Mouse (Mus musculus) midbrain, embryonic 11.5 days (tissue): ENCODE measurements at regions not wholly inside any gene's neighbourhood (a gene's known extent, or its start where the extent isn't known, plus 50 kb on each side); places are given as distances from the start of the nearest gene placed in this dataset.

Source experiments
- ATAC-seq: fragments of 200-750 bp; cut with Nextera tagmentation; 2 replicates; pipeline ENCODE4 v1.8.0; 2017; ENCODE audit warnings: moderate TSS enrichment, moderate library complexity; ENCODE audit not compliant: low FRiP score
- DNase-seq: peaks from one replicate; pipeline ENCODE4 v3.0.0; 2015; ENCODE audit warnings: low spot score; ENCODE audit errors: missing footprints
- H3K27ac ChIP-seq: fragments of 300-500 bp; sonication (generic); 2 replicates; pipeline ENCODE4 v1.5.1; 2014; ENCODE audit warnings: low read depth, low read length
- H3K27me3 ChIP-seq: fragments of 300-500 bp; sonication (generic); 2 replicates; pipeline ENCODE4 v1.6.1; 2014; ENCODE audit warnings: mild to moderate bottlenecking, low read length, moderate library complexity, mixed read lengths; ENCODE audit not compliant: control insufficient read depth, insufficient read depth
- H3K36me3 ChIP-seq: fragments of 300-500 bp; sonication (generic); 2 replicates; pipeline ENCODE4 v1.6.1; 2014; ENCODE audit warnings: mild to moderate bottlenecking, low read length, moderate library complexity, mixed read lengths; ENCODE audit not compliant: control insufficient read depth, insufficient read depth
- H3K4me1 ChIP-seq: fragments of 300-500 bp; sonication (generic); 2 replicates; pipeline ENCODE4 v1.6.1; 2014; ENCODE audit warnings: low read length; ENCODE audit not compliant: control insufficient read depth, insufficient read depth
- H3K4me2 ChIP-seq: fragments of 300-500 bp; sonication (generic); 2 replicates; pipeline ENCODE4 v1.6.1; 2014; ENCODE audit warnings: mild to moderate bottlenecking, moderate library complexity
- H3K4me3 ChIP-seq: fragments of 300-500 bp; sonication (generic); 2 replicates; pipeline ENCODE4 v1.5.1; 2014; ENCODE audit warnings: low read depth, low read length
- H3K9ac ChIP-seq: fragments of 300-500 bp; sonication (generic); 2 replicates; pipeline ENCODE4 v1.6.1; 2014; ENCODE audit warnings: low read length
- H3K9me3 ChIP-seq: fragments of 300-500 bp; sonication (generic); 2 replicates; pipeline ENCODE4 v1.6.1; 2016; ENCODE audit warnings: low read length; ENCODE audit not compliant: control insufficient read depth
- WGBS: fragments of 180-500 bp; shearing (Covaris S2); extraction: QIAGEN DNeasy Blood & Tissue Kit; methylation state at CpG from one replicate; pipeline ENCODE4 v1.1.7; 2014; 5-methylcytosine and 5-hydroxymethylcytosine counted together

GRCm38 (mm10) chr16:7574879-7575278 is 850.1 kb downstream of the Tmem114 start:
- Histone ChIP-seq H3K4me1 (no peaks in the 10 kb centered on the region), H3K27ac (no peak overlapping the region), H3K9ac (no peak overlapping the region), H3K36me3 (no peaks in the 10 kb centered on the region), H3K4me2 (no peak overlapping the region), H3K4me3 (no peak overlapping the region), H3K27me3 (no peaks in the 10 kb centered on the region), H3K9me3 (no peaks in the 10 kb centered on the region)
- ATAC-seq (no peak), DNase-seq (no peak)
- WGBS: 47% methylated on average over 3 of the region's 3 CpGs

GRCm38 (mm10) chr16:7560841-7561240 is 864.1 kb downstream of the Tmem114 start:
- 73% methylated on average over 2 of the region's 2 CpGs for WGBS
- H3K4me3 ChIP-seq: no peak overlapping the region
- DNase-seq: no peak
- no peaks in the 10 kb centered on the region for H3K9me3 ChIP-seq
- no peak overlapping the region for H3K4me2 ChIP-seq
- ATAC-seq: no peak
- H3K4me1 ChIP-seq: no peaks in the 10 kb centered on the region
- H3K27me3 ChIP-seq: no peaks in the 10 kb centered on the region
- no peak overlapping the region for H3K9ac ChIP-seq
- H3K27ac ChIP-seq: no peak overlapping the region
- H3K36me3 ChIP-seq: no peaks in the 10 kb centered on the region

GRCm38 (mm10) chr16:7559177-7559576 is 865.8 kb downstream of the Tmem114 start:
- 83% methylated on average over 1 of the region's 1 CpGs for WGBS
- no peak overlapping the region for H3K27ac ChIP-seq
- H3K4me1 ChIP-seq: no peaks in the 10 kb centered on the region
- no peaks in the 10 kb centered on the region for H3K36me3 ChIP-seq
- H3K4me2 ChIP-seq: no peak overlapping the region
- H3K9me3 ChIP-seq: no peaks in the 10 kb centered on the region
- DNase-seq: no peak
- H3K4me3 ChIP-seq: no peak overlapping the region
- no peak overlapping the region for H3K9ac ChIP-seq
- no peaks in the 10 kb centered on the region for H3K27me3 ChIP-seq
- ATAC-seq: no peak

GRCm38 (mm10) chr16:7558637-7559036 is 866.3 kb downstream of the Tmem114 start:
- Histone ChIP-seq H3K9me3 (no peaks in the 10 kb centered on the region), H3K4me2 (no peak overlapping the region), H3K36me3 (no peaks in the 10 kb centered on the region), H3K4me3 (no peak overlapping the region), H3K9ac (no peak overlapping the region), H3K4me1 (no peaks in the 10 kb centered on the region), H3K27ac (no peak overlapping the region), H3K27me3 (no peaks in the 10 kb centered on the region)
- no peak for ATAC-seq
- 94% methylated on average over 1 of the region's 1 CpGs for WGBS
- no peak for DNase-seq

- Histone ChIP-seq H3K36me3 (no peaks in the 10 kb centered on the region), H3K27ac (no peak overlapping the region), H3K4me3 (no peak overlapping the region), H3K4me2 (no peak overlapping the region), H3K9ac (no peak overlapping the region), H3K27me3 (no peaks in the 10 kb centered on the region), H3K4me1 (no peaks in the 10 kb centered on the region), H3K9me3 (no peaks in the 10 kb centered on the region)
- DNase-seq (no peak), ATAC-seq (no peak)
- 89% methylated on average over 9 of the region's 9 CpGs for WGBS
Measured at GRCm38 (mm10) chr16:7555911-7556310, 869.0 kb downstream of the Tmem114 start.

GRCm38 (mm10) chr16:7549568-7549967 is 875.4 kb downstream of the Tmem114 start:
- ATAC-seq (no peak), DNase-seq (no peak)
- Histone ChIP-seq H3K4me3 (no peak overlapping the region), H3K4me1 (no peaks in the 10 kb centered on the region), H3K9me3 (no peaks in the 10 kb centered on the region), H3K9ac (no peak overlapping the region), H3K4me2 (no peak overlapping the region), H3K27ac (no peak overlapping the region), H3K27me3 (no peaks in the 10 kb centered on the region), H3K36me3 (no peaks in the 10 kb centered on the region)
- whole genome bisulfite sequencing: 81% methylated on average over 1 of the region's 1 CpGs

GRCm38 (mm10) chr16:7544067-7544466 is 880.9 kb downstream of the Tmem114 start:
- DNase-seq (no peak), ATAC-seq (no peak)
- no peak overlapping the region for H3K9ac ChIP-seq
- H3K9me3 ChIP-seq: no peaks in the 10 kb centered on the region
- H3K4me1 ChIP-seq: peaks cover 2% of the 10 kb centered on the region; the same call in 1 of the 2 replicates
- H3K4me2 ChIP-seq: no peak overlapping the region
- no peak overlapping the region for H3K27ac ChIP-seq
- no peaks in the 10 kb centered on the region for H3K36me3 ChIP-seq
- WGBS: 49% methylated on average over 4 of the region's 4 CpGs
- no peaks in the 10 kb centered on the region for H3K27me3 ChIP-seq
- H3K4me3 ChIP-seq: no peak overlapping the region

- 93% methylated on average over 2 of the region's 2 CpGs for WGBS
- ATAC-seq (no peak), DNase-seq (no peak)
- H3K27ac ChIP-seq: no peak overlapping the region
- no peak overlapping the region for H3K9ac ChIP-seq
- H3K4me3 ChIP-seq: no peak overlapping the region
- H3K36me3 ChIP-seq: no peaks in the 10 kb centered on the region
- no peaks in the 10 kb centered on the region; the same call in 1 of the 2 replicates for H3K4me1 ChIP-seq
- H3K9me3 ChIP-seq: no peaks in the 10 kb centered on the region
- H3K4me2 ChIP-seq: no peak overlapping the region
- no peaks in the 10 kb centered on the region for H3K27me3 ChIP-seq
Measured at GRCm38 (mm10) chr16:7529811-7530210, 895.1 kb downstream of the Tmem114 start.

- Histone ChIP-seq H3K4me3 (no peak overlapping the region), H3K36me3 (no peaks in the 10 kb centered on the region), H3K27me3 (no peaks in the 10 kb centered on the region), H3K9ac (no peak overlapping the region), H3K27ac (no peak overlapping the region), H3K4me2 (no peak overlapping the region), H3K4me1 (no peaks in the 10 kb centered on the region; the same call in 1 of the 2 replicates), H3K9me3 (no peaks in the 10 kb centered on the region)
- WGBS: 24% methylated on average over 5 of the region's 5 CpGs
- ATAC-seq (0 out of 2 replicates have a peak, but pooled peaks have one; percentile 52), DNase-seq (no peak)
Measured at GRCm38 (mm10) chr16:7528963-7529362, 896.0 kb downstream of the Tmem114 start.
